Mouse (Mus musculus): ENCODE measurements around the gene Rai1.

GRCm38 (mm10) chr11:60246077-60246476 lies 141.3 kb downstream of the Rai1 start:
- TF ChIP-seq POLR2A (IDR thresholded peaks at IDR 0.05; ENCODE audit: insufficient read depth, low read depth, low read length): no peak
- TF ChIP-seq CTCF (IDR thresholded peaks at IDR 0.05; ENCODE audit: insufficient read depth, low read depth, low read length): no peak
